Mouse (Mus musculus) small intestine, adult 2 months (tissue): ENCODE measurements at regions not wholly inside any gene's neighbourhood (a gene's known extent, or its start where the extent isn't known, plus 50 kb on each side); places are given as distances from the start of the nearest gene placed in this dataset.
"Not testable (repeated sequence)": the region's sequence is repeated elsewhere in the genome, so short reads cannot be mapped to it uniquely, and the experiment has no call there.

Experiments
- H3K27ac ChIP-seq: fragments of 200-500 bp; 2 replicates; pipeline ENCODE4 v1.5.1; 2012; ENCODE audit warnings: low read depth, low read length, control low read depth, inconsistent platforms; ENCODE audit not compliant: insufficient read depth
- H3K27me3 ChIP-seq: fragments of 200-500 bp; 2 replicates; pipeline ENCODE4 v1.6.1; 2012; ENCODE audit warnings: mild to moderate bottlenecking, moderate library complexity, low read length, inconsistent platforms; ENCODE audit not compliant: control insufficient read depth, insufficient read depth
- H3K36me3 ChIP-seq: fragments of 200-500 bp; 2 replicates; pipeline ENCODE4 v1.6.1; 2012; ENCODE audit warnings: mild to moderate bottlenecking, low read length, control low read depth, inconsistent platforms; ENCODE audit not compliant: control insufficient read depth, insufficient read depth
- H3K4me1 ChIP-seq: fragments of 200-500 bp; 2 replicates; pipeline ENCODE4 v1.6.1; 2012; ENCODE audit warnings: low read length, inconsistent platforms, mixed read lengths; ENCODE audit not compliant: control insufficient read depth, insufficient read depth, insufficient read length
- H3K4me3 ChIP-seq: fragments of 200-500 bp; 2 replicates; pipeline ENCODE4 v1.5.1; 2012; ENCODE audit warnings: low read depth, mild to moderate bottlenecking, control low read depth, inconsistent platforms, low read length, moderate library complexity
- CTCF ChIP-seq: fragments of 200-500 bp; IDR thresholded peaks from 2 replicates; pipeline ENCODE4 v1.5.1; 2012; ENCODE audit warnings: low read depth, mild to moderate bottlenecking, control low read depth, inconsistent platforms, low read length, moderate library complexity, mixed read lengths; ENCODE audit not compliant: insufficient replicate concordance, insufficient read length; ENCODE audit errors: extremely low read depth
- POLR2A ChIP-seq: fragments of 200-500 bp; IDR thresholded peaks from 2 replicates; pipeline ENCODE4 v1.6.1; 2012; ENCODE audit warnings: low read depth, mild to moderate bottlenecking, control low read depth, inconsistent platforms, low read length, moderate library complexity
- WGBS: fragments of 180-500 bp; shearing (Covaris S2); methylation state at CpG from one replicate; pipeline ENCODE4 v1.1.7; 2018; 5-methylcytosine and 5-hydroxymethylcytosine counted together

DNA sequence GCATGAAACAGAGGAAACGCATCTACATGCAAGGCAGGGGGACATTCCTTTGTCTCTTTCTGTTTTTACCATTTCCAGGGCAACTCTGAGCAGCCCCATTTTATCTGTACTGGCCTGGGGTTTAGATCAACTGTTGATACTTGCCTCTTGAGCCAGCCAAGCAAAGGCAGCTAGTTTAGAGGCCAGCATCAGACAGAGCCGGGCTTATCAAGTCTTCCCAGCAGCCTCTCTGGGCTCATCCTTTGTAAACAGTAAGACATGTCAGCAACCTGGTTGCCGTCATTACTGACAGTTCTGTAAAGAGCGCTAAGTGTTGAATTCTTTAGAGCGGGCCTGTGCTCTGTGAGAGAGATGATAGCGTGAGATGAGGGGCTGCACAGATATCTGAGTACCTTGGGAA is 182.9 kb upstream of the Bmp4 start:
- Histone ChIP-seq H3K4me1 (no peaks in the 10 kb centered on the region), H3K27me3 (no peaks in the 10 kb centered on the region), H3K4me3 (no peak overlapping the region), H3K36me3 (no peaks in the 10 kb centered on the region), H3K27ac (no peak overlapping the region)
- WGBS: 69% methylated on average over 6 of the region's 6 CpGs
- TF ChIP-seq POLR2A (no peak), CTCF (no peak)

- not testable (repeated sequence) for H3K36me3 ChIP-seq, H3K4me1 ChIP-seq, H3K27me3 ChIP-seq, H3K27ac ChIP-seq, H3K4me3 ChIP-seq
- WGBS: 77% methylated on average over 2 of the region's 2 CpGs
Observed at GRCm38 (mm10) chr14:46572972-46573371, 182.5 kb upstream of the Bmp4 start.

GRCm38 (mm10) chr14:46571841-46572240 is 181.4 kb upstream of the Bmp4 start:
- H3K4me1 ChIP-seq: no peaks in the 10 kb centered on the region
- no peaks in the 10 kb centered on the region for H3K27me3 ChIP-seq
- no peak overlapping the region for H3K4me3 ChIP-seq
- no peaks in the 10 kb centered on the region for H3K36me3 ChIP-seq
- 90% methylated on average over 1 of the region's 1 CpGs for WGBS
- TF ChIP-seq POLR2A: no peak
- no peak for TF ChIP-seq CTCF
- no peak overlapping the region for H3K27ac ChIP-seq

GRCm38 (mm10) chr14:46569273-46569672 is 178.8 kb upstream of the Bmp4 start:
- H3K27me3 ChIP-seq: no peaks in the 10 kb centered on the region
- H3K27ac ChIP-seq: no peak overlapping the region
- no peaks in the 10 kb centered on the region for H3K36me3 ChIP-seq
- no peak overlapping the region for H3K4me3 ChIP-seq
- no peak for TF ChIP-seq POLR2A
- no peak for TF ChIP-seq CTCF
- 73% methylated on average over 8 of the region's 8 CpGs for WGBS
- H3K4me1 ChIP-seq: peaks cover 2% of the 10 kb centered on the region; the same call in 1 of the 2 replicates

DNA sequence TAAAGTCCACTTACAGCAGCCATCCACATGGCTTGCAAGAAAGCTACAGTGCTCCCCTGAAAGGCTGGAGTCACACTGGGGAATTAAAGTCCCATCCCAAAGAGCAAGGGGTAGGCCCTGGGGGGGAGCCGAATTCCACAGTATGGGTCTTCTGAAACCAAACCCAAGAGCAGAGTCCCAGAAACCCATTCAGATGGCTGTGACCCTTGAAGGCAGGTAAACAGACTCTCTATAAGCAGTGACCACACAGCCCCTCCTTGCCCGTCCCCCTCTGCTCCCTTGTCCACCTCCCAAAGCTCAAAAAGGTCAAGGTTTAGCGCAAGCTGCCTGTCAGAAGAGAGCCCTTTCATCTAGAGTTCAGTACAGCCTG is 176.9 kb upstream of the Bmp4 start:
- Histone ChIP-seq H3K27me3 (no peaks in the 10 kb centered on the region), H3K4me1 (peaks cover 2% of the 10 kb centered on the region; the same call in 1 of the 2 replicates), H3K27ac (peak overlapping the region; percentile 21; the same call in 1 of the 2 replicates), H3K36me3 (no peaks in the 10 kb centered on the region), H3K4me3 (no peak overlapping the region)
- 53% methylated on average over 3 of the region's 3 CpGs for WGBS
- no peak for TF ChIP-seq POLR2A
- TF ChIP-seq CTCF: no peak

DNA sequence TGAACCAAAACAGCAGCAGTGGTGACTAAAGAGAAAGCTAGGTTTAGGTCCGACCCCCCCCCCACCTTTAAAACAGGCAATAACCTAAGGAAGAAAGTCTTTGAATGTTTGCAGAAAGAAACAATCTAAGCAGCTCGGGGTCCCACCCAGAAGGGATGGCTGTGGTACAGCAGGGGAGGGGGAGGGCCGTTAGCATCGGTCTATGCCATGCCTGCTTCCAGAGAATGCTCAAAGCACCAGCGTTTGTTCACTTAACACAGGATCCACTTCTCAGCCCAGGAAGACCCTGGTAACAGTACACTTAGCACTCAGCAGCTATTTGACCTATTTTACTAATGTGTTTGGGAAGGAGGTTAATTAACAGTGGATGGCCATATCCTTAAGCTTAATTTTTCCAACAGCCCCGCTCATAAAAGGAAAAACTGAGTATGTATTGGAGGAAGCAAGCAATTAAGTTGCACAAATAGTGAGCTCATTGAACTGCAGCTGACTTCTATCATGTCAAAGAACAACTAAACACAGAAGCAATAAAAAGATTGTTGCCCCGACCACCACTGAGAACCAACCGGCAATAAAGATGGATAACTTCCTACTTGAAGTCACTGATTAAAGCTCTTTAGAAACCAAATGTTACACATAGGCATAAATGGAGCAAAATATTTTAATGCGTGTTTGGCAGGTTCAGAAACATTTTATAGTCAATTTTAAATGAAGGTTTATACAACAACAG is 176.4 kb upstream of the Bmp4 start:
- Histone ChIP-seq H3K4me1 (peaks cover 3% of the 10 kb centered on the region; the same call in 1 of the 2 replicates), H3K4me3 (no peak overlapping the region), H3K27me3 (no peaks in the 10 kb centered on the region), H3K27ac (no peak overlapping the region), H3K36me3 (no peaks in the 10 kb centered on the region)
- 16% methylated on average over 9 of the region's 9 CpGs for WGBS
- TF ChIP-seq POLR2A: no peak
- no peak for TF ChIP-seq CTCF

- Histone ChIP-seq H3K4me3 (no peak overlapping the region), H3K27me3 (no peaks in the 10 kb centered on the region), H3K4me1 (peaks cover 6% of the 10 kb centered on the region; the same call in 1 of the 2 replicates), H3K27ac (no peak overlapping the region), H3K36me3 (no peaks in the 10 kb centered on the region)
- TF ChIP-seq CTCF: peak; percentile 62; the same call in 1 of the 2 replicates
- TF ChIP-seq POLR2A: no peak
- WGBS: 18% methylated on average over 3 of the region's 3 CpGs
Observed at GRCm38 (mm10) chr14:46564998-46565397, 174.5 kb upstream of the Bmp4 start.

GRCm38 (mm10) chr14:46562016-46562415 is 171.5 kb upstream of the Bmp4 start:
- peaks cover 6% of the 10 kb centered on the region; the same call in 1 of the 2 replicates for H3K4me1 ChIP-seq
- no peaks in the 10 kb centered on the region for H3K27me3 ChIP-seq
- no peaks in the 10 kb centered on the region for H3K36me3 ChIP-seq
- H3K27ac ChIP-seq: no peak overlapping the region
- no peak overlapping the region for H3K4me3 ChIP-seq
- TF ChIP-seq CTCF: no peak
- WGBS: 18% methylated on average over 5 of the region's 5 CpGs
